Mouse (Mus musculus) midbrain, embryonic 15.5 days (tissue): ENCODE measurements around the gene Olfr1391. TPM values are rescaled to one million over a fixed set of nuclear protein-coding genes. Genes with fewer than 3 reads are reported as not detected.
"Not testable (repeated sequence)": the region's sequence is repeated elsewhere in the genome, so short reads cannot be mapped to it uniquely, and the experiment has no call there.

Source experiments
- ATAC-seq: fragments of 200-750 bp; cut with Nextera tagmentation; replicated peaks from 2 replicates; pipeline ENCODE4 v1.8.0; 2017; ENCODE audit warnings: moderate TSS enrichment
- H3K27ac ChIP-seq: fragments of 300-500 bp; sonication (generic); 2 replicates; pipeline ENCODE4 v1.5.1; 2015; ENCODE audit warnings: mild to moderate bottlenecking, inconsistent platforms
- H3K27me3 ChIP-seq: fragments of 300-500 bp; sonication (generic); replicated peaks from 2 replicates; pipeline ENCODE4 v1.6.1; 2015; ENCODE audit warnings: inconsistent platforms
- H3K36me3 ChIP-seq: fragments of 300-500 bp; sonication (generic); replicated peaks from 2 replicates; pipeline ENCODE4 v1.6.1; 2015; ENCODE audit warnings: inconsistent platforms
- H3K4me1 ChIP-seq: fragments of 300-500 bp; sonication (generic); 2 replicates; pipeline ENCODE4 v1.6.1; 2015; ENCODE audit warnings: inconsistent platforms
- H3K4me2 ChIP-seq: fragments of 300-500 bp; sonication (generic); 2 replicates; pipeline ENCODE4 v1.6.1; 2015; ENCODE audit warnings: inconsistent platforms, mild to moderate bottlenecking, moderate library complexity
- H3K4me3 ChIP-seq: fragments of 300-500 bp; sonication (generic); 2 replicates; pipeline ENCODE4 v1.5.1; 2015; ENCODE audit warnings: mild to moderate bottlenecking, inconsistent platforms
- H3K9ac ChIP-seq: fragments of 300-500 bp; sonication (generic); 2 replicates; pipeline ENCODE4 v1.6.1; 2015; ENCODE audit warnings: mild to moderate bottlenecking, inconsistent platforms
- H3K9me3 ChIP-seq: fragments of 300-500 bp; sonication (generic); 2 replicates; pipeline ENCODE4 v1.6.1; 2016; ENCODE audit warnings: inconsistent platforms
- WGBS: fragments of 180-500 bp; shearing (Covaris S2); methylation state at CpG from one replicate; pipeline ENCODE4 v1.1.7; 2015; ENCODE audit warnings: mixed read lengths; 5-methylcytosine and 5-hydroxymethylcytosine counted together
- polyA plus RNA-seq: library from polyadenylated mRNA; unstranded; fragments of >200 nt; fragmentation: Nextera tagmentation; extraction: Ambion mirVana; gene quantifications from 2 replicates; pipeline ENCODE4 v1.2.1, GENCODE M21; 2015

Olfr1391 gene
- polyA plus RNA-seq: not detected in 2 replicates

DNA sequence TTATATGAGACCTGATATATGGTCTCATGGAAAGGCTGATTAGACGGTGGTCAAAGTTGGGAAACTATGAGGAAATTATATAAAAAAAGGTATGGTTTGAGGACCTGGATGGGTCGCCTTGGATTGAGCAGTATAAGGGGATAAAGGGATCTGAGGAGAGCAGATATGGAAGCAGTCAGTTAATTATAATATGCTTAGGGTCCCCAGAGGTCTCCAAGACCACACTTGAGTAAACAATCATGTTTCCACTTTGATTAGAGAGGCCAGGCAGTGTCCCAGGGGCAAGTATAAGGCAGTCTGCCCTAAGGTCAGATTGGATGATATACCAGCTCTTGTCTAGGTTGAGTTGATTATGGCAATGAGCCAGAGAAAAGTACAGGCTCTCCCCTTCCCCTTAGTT, at the start of gene Olfr1391:
Gene Olfr1391 (plus strand): TSS at position 301 of the 400 bp plus-strand sequence.
- H3K36me3 ChIP-seq: no peaks in the 10 kb centered on the region
- ATAC-seq: no peak
- WGBS: 91% methylated on average over 2 of the region's 2 CpGs

DNA sequence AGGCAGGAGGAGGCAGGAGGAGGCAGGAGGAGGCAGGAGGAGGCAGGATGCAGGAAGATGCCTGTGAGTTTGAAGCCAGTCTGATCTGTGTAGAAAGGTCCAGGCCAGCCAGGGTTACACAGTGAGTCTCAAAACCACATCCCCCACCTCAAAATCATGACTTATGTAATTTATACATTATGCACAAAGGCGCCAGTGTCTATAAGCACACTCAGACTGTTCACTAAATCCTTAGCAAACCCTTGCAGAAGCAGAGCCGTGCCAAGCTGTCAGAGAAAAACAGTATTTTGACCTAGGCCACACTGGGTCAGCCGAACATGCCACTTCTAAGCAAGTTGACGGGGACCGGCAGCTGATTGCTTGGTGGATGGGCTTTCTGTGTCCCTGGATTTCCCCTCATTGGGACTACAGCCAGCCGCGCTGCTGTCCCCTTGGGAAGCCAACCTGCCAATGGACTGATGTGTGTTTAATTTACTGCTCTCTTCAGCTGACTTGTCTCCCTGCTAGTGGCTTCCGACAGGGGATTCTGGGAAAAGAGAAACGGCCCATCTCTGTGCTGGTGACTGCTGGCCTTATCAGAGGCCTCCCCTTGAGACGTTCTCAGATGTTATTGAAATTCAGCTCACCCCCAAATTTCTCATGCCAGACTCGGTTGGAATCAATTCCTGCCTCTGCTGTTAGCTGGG, 48.6 kb upstream of the Olfr1391 start:
- H3K36me3 ChIP-seq: no peaks in the 10 kb centered on the region

More for the DNA sequence above, at the start of gene Olfr1391:
- no peak within 1 kb of the TSS for H3K27ac ChIP-seq
- H3K27me3 ChIP-seq: no peaks in the 10 kb centered on the region
- no peaks in the 10 kb centered on the region for H3K4me1 ChIP-seq
- H3K4me3 ChIP-seq: no peak within 1 kb of the TSS
- no peak within 1 kb of the TSS for H3K4me2 ChIP-seq
- no peak within 1 kb of the TSS for H3K9ac ChIP-seq
- H3K9me3 ChIP-seq: no peaks in the 10 kb centered on the region

DNA sequence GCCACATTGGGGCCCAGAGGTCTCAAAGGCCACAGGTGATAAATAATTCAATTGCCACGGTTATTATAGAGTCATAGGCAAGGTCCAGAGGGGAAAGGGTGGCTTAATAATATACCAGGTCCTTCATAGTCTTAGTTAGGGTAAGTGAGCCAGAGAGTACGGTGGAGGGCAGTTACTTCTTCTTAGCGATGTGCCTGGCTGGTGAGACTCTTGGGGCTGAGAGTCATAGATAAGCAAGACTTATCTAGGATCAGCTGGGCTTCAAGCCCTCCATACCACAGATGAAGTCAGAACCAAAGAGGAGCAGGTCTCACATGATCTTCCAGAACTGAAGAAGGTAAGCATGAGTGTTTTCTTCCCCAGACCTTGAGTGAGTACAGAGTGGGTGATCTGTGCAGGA, 44.3 kb upstream of the Olfr1391 start, which contains the start of gene Olfr1393:
Gene Olfr1393 (plus strand): TSS at position 83 of the 400 bp plus-strand sequence.
- no peaks in the 10 kb centered on the region for H3K27me3 ChIP-seq
- no peak within 1 kb of the TSS for H3K9ac ChIP-seq
- no peak within 1 kb of the TSS for H3K4me2 ChIP-seq
- H3K27ac ChIP-seq: no peak within 1 kb of the TSS
- WGBS: 82% methylated on average over 3 of the region's 3 CpGs
- no peak within 1 kb of the TSS for H3K4me3 ChIP-seq
- peaks cover 4% of the 10 kb centered on the region; the same call in 1 of the 2 replicates for H3K4me1 ChIP-seq
- ATAC-seq: no peak
- H3K36me3 ChIP-seq: no peaks in the 10 kb centered on the region
- no peaks in the 10 kb centered on the region for H3K9me3 ChIP-seq

More for the DNA sequence above, 48.6 kb upstream of the Olfr1391 start:
- Histone ChIP-seq H3K4me2 (peak overlapping the region; percentile 13; the same call in 1 of the 2 replicates), H3K27ac (peak overlapping the region; percentile 54; the same call in 1 of the 2 replicates), H3K9me3 (no peaks in the 10 kb centered on the region), H3K4me3 (no peak overlapping the region), H3K4me1 (peaks cover 4% of the 10 kb centered on the region; the same call in 1 of the 2 replicates), H3K27me3 (no peaks in the 10 kb centered on the region), H3K9ac (no peak overlapping the region)
- peak; percentile 54 for ATAC-seq
- WGBS: 49% methylated on average over 11 of the region's 11 CpGs

DNA sequence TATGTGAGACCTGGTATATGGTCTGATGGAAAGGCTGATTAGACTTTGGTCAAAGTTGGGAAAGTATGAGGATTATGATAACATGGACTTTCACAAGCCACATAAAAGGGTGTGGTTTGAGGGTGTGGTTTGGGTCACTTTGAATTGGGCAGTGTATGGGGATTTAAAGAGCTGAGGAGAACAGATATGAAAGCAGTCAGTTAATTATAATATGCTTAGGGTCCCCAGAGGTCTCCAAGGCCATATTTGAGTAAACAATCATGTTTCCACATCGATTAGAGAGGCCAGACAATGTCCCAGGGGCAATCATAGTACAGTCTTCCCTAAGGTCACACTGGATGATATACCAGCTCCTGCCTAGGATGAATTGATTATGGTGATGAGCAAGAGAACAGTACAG, 37.6 kb upstream of the Olfr1391 start, which contains the start of gene Olfr1392:
Gene Olfr1392 (plus strand): TSS at position 301 of the 400 bp plus-strand sequence.
- ATAC-seq, H3K4me1 ChIP-seq, H3K36me3 ChIP-seq, H3K4me3 ChIP-seq, H3K4me2 ChIP-seq, H3K27me3 ChIP-seq, H3K9ac ChIP-seq, H3K27ac ChIP-seq, H3K9me3 ChIP-seq: not testable (repeated sequence)
- 43% methylated on average over 1 of the region's 1 CpGs for WGBS

DNA sequence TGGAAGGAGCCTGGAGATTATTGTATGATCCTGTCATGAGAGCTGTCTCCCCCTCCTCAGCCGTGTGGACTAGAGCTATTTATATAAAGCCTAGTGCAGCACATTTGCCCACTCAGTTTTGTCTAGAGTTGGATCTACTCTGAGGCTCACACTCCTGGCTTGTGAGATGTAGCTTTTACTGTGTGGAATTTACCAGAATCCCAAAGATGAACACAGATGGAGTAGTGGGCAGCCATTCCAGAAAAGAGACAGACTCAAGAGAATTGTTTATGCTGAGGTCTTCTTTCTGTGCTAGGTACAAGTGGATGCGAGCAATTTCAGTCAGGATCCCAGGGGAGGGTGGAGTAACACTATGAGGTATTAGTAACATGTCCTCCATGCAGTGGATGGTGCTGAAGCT, 35.3 kb upstream of the Olfr1391 start:
- no peaks in the 10 kb centered on the region for H3K9me3 ChIP-seq
- H3K27me3 ChIP-seq: no peaks in the 10 kb centered on the region
- no peak overlapping the region for H3K4me3 ChIP-seq
- H3K36me3 ChIP-seq: no peaks in the 10 kb centered on the region
- H3K9ac ChIP-seq: no peak overlapping the region
- H3K4me2 ChIP-seq: no peak overlapping the region
- no peaks in the 10 kb centered on the region for H3K4me1 ChIP-seq
- 92% methylated on average over 2 of the region's 2 CpGs for WGBS
- no peak overlapping the region for H3K27ac ChIP-seq
- ATAC-seq: no peak

DNA sequence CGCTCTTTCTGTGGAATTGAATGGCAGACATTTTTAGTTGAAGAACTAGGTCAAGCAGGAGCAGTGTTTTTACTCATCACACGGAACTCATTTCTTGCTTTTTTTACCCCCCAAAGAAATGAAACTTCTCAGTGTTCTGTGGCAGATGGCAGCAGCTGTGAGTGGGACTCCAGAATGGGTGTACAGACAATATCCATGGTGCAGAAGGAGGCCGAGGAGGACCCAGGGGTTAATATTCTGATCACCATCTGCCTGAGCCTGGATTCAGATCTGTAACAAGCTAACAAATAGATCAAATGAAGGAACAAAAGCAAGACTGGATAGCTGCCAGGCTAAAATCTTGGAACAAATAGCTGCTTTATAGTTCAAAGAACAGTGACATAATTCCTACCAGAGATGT, 29.8 kb upstream of the Olfr1391 start:
- H3K36me3 ChIP-seq: no peaks in the 10 kb centered on the region
- 60% methylated on average over 3 of the region's 3 CpGs for WGBS

DNA sequence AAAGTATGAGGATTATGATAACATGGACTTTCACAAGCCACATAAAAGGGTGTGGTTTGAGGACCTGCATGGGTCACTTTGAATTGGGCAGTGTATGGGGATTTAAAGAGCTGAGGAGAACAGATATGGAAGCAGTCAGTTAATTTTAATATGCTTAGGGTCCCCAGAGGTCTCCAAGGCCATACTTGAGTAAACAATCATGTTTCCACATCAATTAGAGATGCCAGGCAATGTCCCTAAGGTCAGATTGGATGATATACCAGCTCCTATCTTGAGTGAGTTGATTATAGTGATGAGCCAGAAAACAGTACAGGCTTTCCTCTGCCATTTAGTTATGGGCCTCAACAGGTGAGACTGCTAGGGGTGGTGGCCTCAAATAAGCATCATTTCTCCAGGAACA, 18.1 kb upstream of the Olfr1391 start, which contains the start of gene Olfr10:
Gene Olfr10 (plus strand): TSS at position 301 of the 400 bp plus-strand sequence.
- H3K27me3 ChIP-seq: no peaks in the 10 kb centered on the region
- H3K27ac ChIP-seq: no peak within 1 kb of the TSS
- no peaks in the 10 kb centered on the region for H3K36me3 ChIP-seq
- H3K4me2 ChIP-seq: no peak within 1 kb of the TSS
- H3K4me1 ChIP-seq: no peaks in the 10 kb centered on the region
- no peaks in the 10 kb centered on the region for H3K9me3 ChIP-seq
- ATAC-seq: no peak
- no peak within 1 kb of the TSS for H3K9ac ChIP-seq
- no peak within 1 kb of the TSS for H3K4me3 ChIP-seq

More for the DNA sequence above, 29.8 kb upstream of the Olfr1391 start:
- Histone ChIP-seq H3K27me3 (no peaks in the 10 kb centered on the region), H3K4me2 (no peak overlapping the region), H3K9me3 (no peaks in the 10 kb centered on the region), H3K9ac (no peak overlapping the region), H3K4me3 (no peak overlapping the region), H3K4me1 (no peaks in the 10 kb centered on the region), H3K27ac (no peak overlapping the region)
- no peak for ATAC-seq

DNA sequence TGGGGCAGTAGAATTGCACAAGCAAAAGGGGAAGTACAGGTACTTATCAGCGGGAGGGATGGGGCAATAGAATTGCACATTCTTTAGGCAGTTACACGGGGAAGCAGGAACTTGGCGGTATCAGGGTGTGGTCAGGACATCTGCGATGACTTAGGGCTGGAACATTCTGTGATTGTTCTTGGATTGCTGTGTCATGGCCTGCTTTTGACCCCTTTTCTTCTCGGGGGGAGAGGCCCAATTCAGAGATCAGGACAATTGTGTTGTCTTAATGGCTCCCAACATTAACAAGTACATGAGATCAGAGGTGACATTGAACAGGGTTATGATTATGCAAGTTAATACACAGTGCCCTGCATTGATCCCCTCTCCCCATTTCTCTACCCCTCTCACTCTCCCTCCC, 14.0 kb upstream of the Olfr1391 start:
- not testable (repeated sequence) for H3K36me3 ChIP-seq, H3K27ac ChIP-seq, H3K9ac ChIP-seq, ATAC-seq, H3K27me3 ChIP-seq, H3K9me3 ChIP-seq, H3K4me1 ChIP-seq, H3K4me2 ChIP-seq, H3K4me3 ChIP-seq
- 93% methylated on average over 5 of the region's 5 CpGs for WGBS

DNA sequence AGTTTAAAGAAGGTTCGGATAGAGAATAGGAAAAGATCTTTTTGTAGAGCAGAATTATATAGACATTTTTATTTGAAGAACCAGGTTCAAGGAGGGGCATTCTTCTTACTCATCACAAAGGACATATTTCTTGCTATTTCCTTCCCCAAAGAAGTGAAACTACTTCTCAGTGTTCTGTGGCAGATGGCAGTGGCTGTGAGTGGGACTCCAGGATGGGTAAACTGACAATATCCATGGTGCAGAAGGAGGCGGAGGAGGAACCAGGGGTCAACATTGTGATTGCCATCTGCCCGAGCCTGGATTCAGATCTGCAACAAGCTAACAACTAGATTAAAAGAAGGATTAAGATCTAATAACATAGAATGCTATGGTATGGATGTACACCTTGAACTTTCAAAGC, 4.2 kb downstream of the Olfr1391 start:
- Histone ChIP-seq H3K27me3 (no peaks in the 10 kb centered on the region), H3K27ac (no peak overlapping the region), H3K4me1 (no peaks in the 10 kb centered on the region), H3K9me3 (no peaks in the 10 kb centered on the region), H3K4me2 (no peak overlapping the region), H3K36me3 (no peaks in the 10 kb centered on the region), H3K4me3 (no peak overlapping the region), H3K9ac (no peak overlapping the region)
- 82% methylated on average over 3 of the region's 3 CpGs for WGBS
- ATAC-seq: no peak

DNA sequence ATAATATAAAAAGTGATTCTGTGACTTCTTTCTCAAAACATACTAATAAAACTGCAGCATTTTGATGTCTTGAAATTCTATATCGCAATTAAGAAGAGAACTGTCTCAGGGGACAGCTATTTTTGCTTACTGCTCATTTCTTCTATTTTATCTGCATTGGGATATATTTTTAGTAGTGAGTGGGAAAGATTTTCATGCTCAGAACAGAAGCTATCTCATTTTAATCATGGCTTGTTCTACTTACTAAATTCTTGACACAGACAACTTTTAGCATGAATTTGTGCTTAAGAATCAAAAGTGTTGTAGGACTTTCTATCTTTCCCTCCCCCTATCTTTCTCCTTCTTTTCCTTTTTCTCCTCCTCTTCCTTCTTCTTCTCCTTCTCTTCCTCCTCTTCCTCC, 7.1 kb downstream of the Olfr1391 start:
- no peaks in the 10 kb centered on the region for H3K27me3 ChIP-seq
- H3K9me3 ChIP-seq: no peaks in the 10 kb centered on the region
- no peak for ATAC-seq
- no peak overlapping the region for H3K27ac ChIP-seq
- no peak overlapping the region for H3K4me2 ChIP-seq
- H3K36me3 ChIP-seq: no peaks in the 10 kb centered on the region
- WGBS: 81% methylated on average over 1 of the region's 1 CpGs
- H3K4me1 ChIP-seq: no peaks in the 10 kb centered on the region
- H3K9ac ChIP-seq: no peak overlapping the region
- H3K4me3 ChIP-seq: no peak overlapping the region

DNA sequence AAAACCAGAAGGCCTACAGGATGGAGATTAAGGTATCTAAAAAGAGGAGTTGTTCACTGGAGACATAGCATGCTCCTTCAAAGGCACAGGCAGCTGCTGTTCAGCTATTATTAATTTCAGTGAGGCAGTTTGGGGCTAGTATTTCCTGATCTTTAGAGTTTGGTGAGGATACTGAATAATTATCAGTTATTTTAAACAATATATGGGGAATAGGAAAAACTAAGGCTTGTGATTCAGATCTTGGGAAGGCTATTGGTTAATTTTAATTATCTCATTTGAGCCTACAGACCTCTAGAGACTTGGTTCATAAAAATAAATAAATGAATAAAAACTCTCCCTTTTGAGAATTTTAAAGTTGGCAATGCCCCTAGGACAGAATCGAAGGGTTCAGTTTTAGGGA, 12.3 kb downstream of the Olfr1391 start, which contains the start of gene Olfr1390:
Gene Olfr1390 (plus strand): TSS at position 301 of the 400 bp plus-strand sequence.
- Histone ChIP-seq H3K4me2 (no peak within 1 kb of the TSS), H3K9me3 (no peaks in the 10 kb centered on the region), H3K9ac (no peak within 1 kb of the TSS), H3K27ac (no peak within 1 kb of the TSS), H3K36me3 (no peaks in the 10 kb centered on the region), H3K4me3 (no peak within 1 kb of the TSS), H3K27me3 (no peaks in the 10 kb centered on the region), H3K4me1 (no peaks in the 10 kb centered on the region)
- no peak for ATAC-seq
- 88% methylated on average over 1 of the region's 1 CpGs for WGBS

DNA sequence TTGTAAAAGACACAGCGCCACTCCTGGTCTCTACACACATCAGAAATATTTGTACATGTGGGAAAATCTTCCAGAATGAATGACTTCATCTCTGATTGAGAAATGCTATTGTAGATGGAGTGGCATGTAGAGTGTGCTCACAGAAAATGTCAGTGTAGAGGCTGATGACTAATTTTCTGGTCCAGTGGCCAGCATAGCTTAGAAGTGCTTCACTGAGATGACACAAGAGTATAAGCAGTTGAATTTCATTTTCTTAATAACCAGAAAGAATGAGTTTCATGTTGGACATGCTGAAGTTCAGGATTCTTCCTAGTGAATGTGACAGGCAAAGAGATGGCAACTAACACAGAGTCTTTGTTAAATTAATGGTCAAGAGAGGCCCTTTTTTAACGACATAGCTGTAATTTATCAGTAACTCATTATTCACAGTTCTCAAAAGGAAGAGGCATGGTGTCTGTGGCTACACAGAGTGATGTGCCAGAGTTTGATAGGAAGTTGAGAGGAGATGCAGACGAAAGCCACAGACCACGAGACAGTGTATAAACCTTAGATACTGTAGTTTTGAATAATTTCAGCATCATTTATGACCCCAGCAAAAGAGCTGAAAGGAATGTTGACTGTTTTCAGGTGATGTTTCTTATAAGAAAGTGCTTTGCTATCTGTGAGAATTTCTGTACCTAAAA, 14.7 kb downstream of the Olfr1391 start:
- WGBS: 70% methylated on average over 4 of the region's 4 CpGs
- no peaks in the 10 kb centered on the region for H3K27me3 ChIP-seq
- ATAC-seq: no peak

More for the DNA sequence above, 14.7 kb downstream of the Olfr1391 start:
- Histone ChIP-seq H3K4me1 (no peaks in the 10 kb centered on the region), H3K9me3 (no peaks in the 10 kb centered on the region), H3K9ac (no peak overlapping the region), H3K27ac (no peak overlapping the region), H3K4me2 (no peak overlapping the region), H3K36me3 (no peaks in the 10 kb centered on the region), H3K4me3 (no peak overlapping the region)
